Mouse (Mus musculus): ENCODE data around the gene Vrk3. TPM values are rescaled to one million over a fixed set of nuclear protein-coding genes. Genes with fewer than 3 reads are reported as not detected.

Gene Vrk3
- polyA plus RNA-seq, 1 experiment from 2014 or later: 24.8 TPM

Other genes with a start within 250 kb of the Vrk3 start
- 0.38 and 0.57 TPM in 2 replicates for gene Mybpc2, start 223.8 kb upstream of the Vrk3 start, polyA plus RNA-seq (2014; fragmentation: Nextera tagmentation; extraction: Ambion mirVana)
- 0.26 and 0.35 TPM in 2 replicates for gene Spib, start 216.3 kb upstream of the Vrk3 start, polyA plus RNA-seq (2014; fragmentation: Nextera tagmentation; extraction: Ambion mirVana)
- gene Pold1, start 199.6 kb upstream of the Vrk3 start, polyA plus RNA-seq (2014; fragmentation: Nextera tagmentation; extraction: Ambion mirVana): 57.9 and 64.1 TPM in 2 replicates
- gene Nr1h2, start 194.5 kb upstream of the Vrk3 start, polyA plus RNA-seq (2014; fragmentation: Nextera tagmentation; extraction: Ambion mirVana): 60.8 and 64.5 TPM in 2 replicates
- gene Napsa, start 176.0 kb upstream of the Vrk3 start, polyA plus RNA-seq (2014; fragmentation: Nextera tagmentation; extraction: Ambion mirVana): 1.7 and 2.8 TPM in 2 replicates
- 0.49 and 0.67 TPM in 2 replicates for gene Kcnc3, start 157.7 kb upstream of the Vrk3 start, polyA plus RNA-seq (2014; fragmentation: Nextera tagmentation; extraction: Ambion mirVana)
- 13.6 and 13.8 TPM in 2 replicates for gene Myh14, start 77.6 kb upstream of the Vrk3 start, polyA plus RNA-seq (2014; fragmentation: Nextera tagmentation; extraction: Ambion mirVana)
- not detected in 2 replicates for gene Izumo2, start 39.7 kb upstream of the Vrk3 start, polyA plus RNA-seq (2014; fragmentation: Nextera tagmentation; extraction: Ambion mirVana)
- gene Zfp473, start 2.6 kb downstream of the Vrk3 start, polyA plus RNA-seq (2014; fragmentation: Nextera tagmentation; extraction: Ambion mirVana): 1.1 and 1.7 TPM in 2 replicates
- gene Nup62, start 67.7 kb downstream of the Vrk3 start, polyA plus RNA-seq (2014; fragmentation: Nextera tagmentation; extraction: Ambion mirVana): 47.0 and 51.1 TPM in 2 replicates
- 0.78 and 1.4 TPM in 2 replicates for gene Il4i1, start 68.0 kb downstream of the Vrk3 start, polyA plus RNA-seq (2014; fragmentation: Nextera tagmentation; extraction: Ambion mirVana)
- 6.8 and 6.9 TPM in 2 replicates for gene Atf5, start 68.2 kb downstream of the Vrk3 start, polyA plus RNA-seq (2014; fragmentation: Nextera tagmentation; extraction: Ambion mirVana)
- 69.0 and 78.6 TPM in 2 replicates for gene Akt1s1, start 100.6 kb downstream of the Vrk3 start, polyA plus RNA-seq (2014; fragmentation: Nextera tagmentation; extraction: Ambion mirVana)
- gene Tbc1d17, start 100.7 kb downstream of the Vrk3 start, polyA plus RNA-seq (2014; fragmentation: Nextera tagmentation; extraction: Ambion mirVana): 66.9 and 82.7 TPM in 2 replicates
- gene Pnkp, start 108.7 kb downstream of the Vrk3 start, polyA plus RNA-seq (2014; fragmentation: Nextera tagmentation; extraction: Ambion mirVana): 23.4 and 27.7 TPM in 2 replicates
- gene Ptov1, start 121.4 kb downstream of the Vrk3 start, polyA plus RNA-seq (2014; fragmentation: Nextera tagmentation; extraction: Ambion mirVana): 398 and 442 TPM in 2 replicates
- 62.5 and 64.2 TPM in 2 replicates for gene Med25, start 144.3 kb downstream of the Vrk3 start, polyA plus RNA-seq (2014; fragmentation: Nextera tagmentation; extraction: Ambion mirVana)
- gene Fuz, start 147.7 kb downstream of the Vrk3 start, polyA plus RNA-seq (2014; fragmentation: Nextera tagmentation; extraction: Ambion mirVana): 16.9 and 19.7 TPM in 2 replicates
- 73.5 and 79.8 TPM in 2 replicates for gene Ap2a1, start 181.1 kb downstream of the Vrk3 start, polyA plus RNA-seq (2014; fragmentation: Nextera tagmentation; extraction: Ambion mirVana)
- 0.30 TPM in 1 of 2 replicates, not detected in the other for gene Tsks, start 194.8 kb downstream of the Vrk3 start, polyA plus RNA-seq (2014; fragmentation: Nextera tagmentation; extraction: Ambion mirVana)
- 22.4 and 31.1 TPM in 2 replicates for gene Cpt1c, start 226.4 kb downstream of the Vrk3 start, polyA plus RNA-seq (2014; fragmentation: Nextera tagmentation; extraction: Ambion mirVana)
- gene Prmt1, start 238.2 kb downstream of the Vrk3 start, polyA plus RNA-seq (2014; fragmentation: Nextera tagmentation; extraction: Ambion mirVana): 173 and 178 TPM in 2 replicates
- gene Irf3, start 249.2 kb downstream of the Vrk3 start, polyA plus RNA-seq (2014; fragmentation: Nextera tagmentation; extraction: Ambion mirVana): 77.7 and 84.6 TPM in 2 replicates

Data from embryonic facial prominence, embryonic 14.5 days (tissue).